Mouse (Mus musculus): ENCODE measurements around the gene Tnni1.

Gene Tnni1

DNA sequence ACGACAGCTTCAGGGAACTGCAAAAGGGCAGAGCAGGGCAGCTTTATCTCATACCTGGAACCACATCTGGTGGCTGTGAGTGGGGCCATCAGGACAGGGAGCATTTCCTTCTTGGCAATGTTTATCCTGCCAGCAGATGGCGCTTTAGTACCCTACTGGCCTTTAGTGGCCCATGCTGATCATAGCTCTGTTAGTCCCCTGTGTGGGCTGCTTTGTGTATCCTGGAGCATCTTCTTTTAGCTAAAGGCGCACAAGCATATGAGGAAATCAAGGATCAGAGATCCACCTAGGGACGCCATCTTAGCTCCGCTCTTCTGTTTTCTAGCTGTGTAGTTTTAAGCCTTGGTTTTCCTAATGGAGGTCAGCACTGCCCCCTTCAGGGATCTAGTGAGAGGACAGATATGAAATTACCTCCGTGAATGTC is 67.9 kb downstream of the Tnni1 start:
- DNase-seq = peak; percentile 38

DNA sequence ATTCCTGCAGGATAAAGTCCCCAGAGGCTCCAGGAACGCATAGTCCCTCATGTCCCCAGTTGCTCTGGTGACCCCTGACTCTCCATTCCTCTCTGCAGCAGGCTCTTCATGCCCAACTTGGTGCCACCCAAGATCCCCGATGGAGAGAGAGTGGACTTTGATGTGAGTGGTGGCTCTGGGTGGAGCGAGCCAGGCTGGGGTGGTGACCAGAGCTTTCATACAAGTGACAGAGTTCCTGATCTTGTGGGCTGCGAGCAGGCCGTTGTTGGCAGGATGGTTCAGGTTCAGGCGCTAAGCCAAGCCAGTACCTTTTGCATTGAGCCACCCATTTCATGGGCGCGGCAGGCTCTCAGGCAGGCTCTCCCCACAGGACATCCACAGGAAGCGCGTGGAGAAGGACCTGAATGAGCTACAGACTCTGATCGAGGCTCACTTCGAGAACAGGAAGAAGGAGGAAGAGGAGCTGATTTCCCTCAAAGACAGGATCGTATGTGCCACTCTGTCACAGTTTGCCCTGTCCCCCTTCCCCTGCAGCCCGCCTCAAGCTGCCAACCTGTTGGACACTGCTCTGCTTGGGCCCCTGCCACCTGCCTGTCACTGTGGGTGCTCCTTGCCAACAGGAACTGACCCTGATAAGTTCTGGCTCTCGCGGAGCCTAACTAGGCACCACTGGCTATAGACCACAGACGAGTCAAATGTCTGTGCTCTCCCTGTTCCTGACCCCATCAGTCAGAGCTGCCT is 68.5 kb downstream of the Tnni1 start:
- DNase-seq = no peak

DNA sequence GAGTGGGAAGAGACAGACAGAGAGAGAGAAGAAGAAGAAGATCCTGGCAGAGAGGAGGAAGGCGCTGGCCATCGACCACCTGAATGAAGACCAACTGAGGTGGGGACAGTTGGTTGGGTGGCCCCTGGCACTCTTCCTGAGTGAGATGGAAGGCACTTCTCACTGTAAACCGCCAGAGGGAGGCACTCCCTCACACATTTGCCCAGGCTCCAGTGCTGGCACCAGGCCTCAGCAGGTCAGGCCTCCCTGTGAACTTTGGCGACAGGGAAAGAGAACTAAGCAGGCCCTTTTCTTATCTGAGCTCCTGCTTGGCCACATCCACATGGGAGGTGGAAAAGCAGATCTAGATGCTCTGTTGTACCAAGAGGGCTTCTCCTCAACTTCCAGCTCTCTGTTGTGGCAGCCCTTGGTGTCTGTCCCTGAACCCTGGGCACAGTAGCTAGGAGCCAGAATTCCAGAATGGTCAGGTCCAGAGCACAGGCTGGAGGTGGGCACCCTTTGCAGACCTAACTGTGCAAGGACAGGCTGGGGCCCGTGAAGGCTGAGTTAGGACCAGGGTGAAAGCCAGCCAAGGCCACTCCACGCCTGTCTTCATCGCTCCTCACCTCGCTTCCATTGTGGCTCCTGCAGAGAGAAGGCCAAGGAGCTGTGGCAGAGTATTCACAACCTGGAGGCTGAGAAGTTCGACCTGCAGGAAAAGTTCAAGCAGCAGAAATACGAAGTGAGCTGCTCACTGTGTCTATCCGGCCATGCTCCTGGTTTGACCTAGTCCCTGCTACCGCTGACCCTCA is 71.7 kb downstream of the Tnni1 start:
- peak; percentile 10 for DNase-seq

DNA sequence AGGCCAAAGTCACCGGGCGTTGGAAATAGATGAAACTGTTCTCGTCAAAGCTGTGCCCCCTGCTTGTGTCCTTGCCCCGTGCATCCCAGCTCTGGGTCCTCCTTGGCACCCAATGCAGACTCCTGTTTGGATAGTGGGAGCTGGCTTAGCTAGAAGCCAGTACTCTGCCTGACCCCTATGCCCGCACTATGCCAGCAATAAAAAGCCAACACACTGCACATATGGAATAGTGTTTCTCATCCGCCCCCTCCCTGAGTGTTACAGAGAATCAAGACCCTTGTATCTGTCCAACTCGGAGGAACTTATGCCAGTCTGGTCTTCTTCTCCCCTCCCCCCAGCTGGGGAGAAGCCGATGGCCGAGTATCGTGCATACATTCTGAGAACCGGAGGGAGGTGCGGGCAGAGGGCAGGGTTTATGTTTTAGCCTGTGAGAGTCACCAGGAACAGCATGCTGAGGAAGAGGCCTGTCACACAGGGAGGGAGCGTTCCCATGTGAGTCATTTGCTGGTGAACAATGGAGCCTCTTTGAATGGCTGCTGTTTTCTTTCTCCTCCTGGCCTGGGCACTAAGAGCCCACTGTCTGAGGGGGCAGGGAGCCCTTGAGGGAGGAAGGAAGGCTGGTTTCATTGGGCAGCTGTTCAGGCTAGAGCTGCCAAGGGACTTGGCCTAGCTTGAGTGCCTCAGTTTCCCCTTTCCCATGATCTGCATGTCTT is 73.0 kb downstream of the Tnni1 start:
- DNase-seq = no peak

DNA sequence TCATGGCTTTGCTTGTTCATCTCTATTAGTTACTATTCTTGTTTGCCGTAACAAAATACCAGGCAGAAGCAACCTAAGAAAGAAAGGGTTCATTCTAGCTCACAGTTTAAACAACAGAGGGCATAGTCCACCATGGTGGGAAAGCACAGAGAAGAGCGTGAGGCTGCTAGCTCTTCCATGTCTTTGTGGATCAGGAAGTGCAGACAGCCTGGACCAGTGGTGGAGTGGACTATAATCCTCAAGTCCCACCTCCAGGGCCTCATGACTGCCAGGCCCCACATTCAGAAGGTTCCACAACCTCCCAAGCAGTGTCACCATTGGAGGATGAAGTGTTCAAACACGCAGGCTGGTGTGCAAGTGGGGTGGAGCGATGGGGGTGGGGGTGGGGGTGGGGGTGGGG is 74.0 kb downstream of the Tnni1 start:
- no peak for DNase-seq

DNA sequence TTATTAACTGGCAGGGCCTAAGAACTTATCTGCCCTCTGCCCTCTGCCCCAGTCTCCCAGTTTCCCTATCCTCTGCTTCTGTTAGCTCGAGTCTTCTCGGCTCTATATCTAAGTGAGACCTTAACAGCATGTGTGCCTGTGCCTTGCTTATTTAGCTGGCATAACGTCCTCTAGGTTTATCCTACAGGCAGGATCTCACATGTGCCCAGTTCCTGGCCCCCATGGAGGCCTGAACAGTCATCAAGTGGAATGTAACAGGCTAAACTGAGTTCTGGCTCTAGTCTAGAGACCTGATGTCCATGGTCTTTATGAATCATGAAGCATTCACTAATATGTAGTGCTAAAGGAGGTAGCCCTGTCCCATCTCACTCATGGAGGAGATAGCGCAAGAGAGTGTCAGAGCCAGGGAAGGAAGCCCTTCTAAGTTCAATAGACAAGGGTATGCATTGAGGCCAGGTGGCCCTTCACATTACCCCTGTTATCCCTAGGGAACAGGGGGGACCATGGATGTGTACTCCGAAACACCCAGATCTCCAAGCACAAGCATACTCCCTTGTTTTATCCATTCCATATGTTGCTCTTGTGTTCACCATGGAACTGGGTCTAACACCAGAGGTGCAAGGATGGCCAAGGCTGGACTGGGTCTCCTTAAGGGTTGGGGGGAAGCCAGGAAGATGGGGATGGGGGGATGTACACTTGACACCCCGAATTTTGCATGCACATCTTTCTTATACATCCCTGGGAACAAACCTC is 75.5 kb downstream of the Tnni1 start:
- DNase-seq = no peak

DNA sequence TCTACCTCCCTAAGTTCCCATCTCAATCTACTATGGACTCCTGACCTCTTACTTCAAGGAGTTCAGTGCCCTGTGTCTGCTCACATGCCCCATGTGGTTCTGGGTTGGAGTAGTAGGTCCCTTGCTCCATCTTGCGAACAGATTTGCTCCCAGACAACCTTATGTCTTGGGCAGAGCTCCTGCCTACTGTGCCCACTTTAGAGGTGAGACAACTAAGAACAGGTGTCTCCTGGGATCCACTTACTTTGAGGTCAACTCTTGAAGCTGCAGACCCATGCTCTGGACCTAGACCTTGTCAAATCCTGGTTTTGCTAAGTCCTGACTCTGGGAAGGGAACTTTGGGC is 76.1 kb downstream of the Tnni1 start:
- DNase-seq = no peak

DNA sequence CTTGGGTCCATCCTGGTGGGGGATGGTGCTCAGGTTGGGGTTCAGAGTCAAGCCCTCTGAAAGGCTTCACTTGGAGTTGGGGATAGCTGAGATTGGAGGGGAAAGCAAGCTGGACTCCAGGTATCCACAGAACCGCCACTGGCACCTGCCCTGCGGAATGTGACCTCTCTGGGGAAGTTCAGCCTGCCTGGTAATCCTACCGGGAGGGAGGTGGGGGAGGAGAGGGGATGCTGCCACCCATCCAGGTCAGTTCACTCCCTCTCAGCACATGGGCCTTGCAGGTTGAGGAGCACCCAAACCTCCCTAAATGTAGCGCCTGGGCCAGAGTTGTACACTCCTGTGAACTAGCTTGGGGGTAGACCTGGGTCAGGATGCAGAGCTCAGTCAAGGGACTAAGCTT is 76.8 kb downstream of the Tnni1 start:
- no peak for DNase-seq

DNA sequence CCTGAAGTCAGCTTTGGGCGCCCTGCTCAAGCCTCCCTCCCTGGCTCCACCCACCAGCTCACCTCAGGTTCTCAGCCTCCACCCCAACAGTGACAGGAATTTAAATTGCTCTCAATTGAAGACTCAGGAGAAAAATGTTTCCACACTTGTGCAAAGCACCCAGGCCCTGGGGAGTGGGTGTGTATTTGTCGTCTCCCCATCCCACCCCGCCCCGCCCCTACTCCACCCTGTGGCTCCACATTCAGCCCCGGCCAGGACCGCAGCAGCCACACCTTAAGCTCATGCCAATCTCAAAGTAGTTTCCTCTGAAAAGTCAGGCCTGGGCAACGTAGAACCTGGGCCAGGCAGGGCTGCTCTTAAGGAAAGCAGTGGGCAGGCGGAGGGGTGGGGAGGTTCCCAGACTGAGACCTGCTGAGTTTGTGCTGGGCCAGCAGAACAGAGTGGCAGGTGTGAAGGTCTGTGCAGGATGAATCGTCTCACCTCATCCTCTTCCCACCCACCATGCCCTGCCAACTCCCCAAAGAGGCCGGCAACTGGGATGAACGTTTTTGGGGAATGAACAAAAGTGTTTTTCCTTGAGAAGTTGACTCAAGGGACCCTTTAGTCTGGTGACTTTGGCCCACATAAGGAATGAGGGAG is 78.0 kb downstream of the Tnni1 start:
- no peak for DNase-seq

DNA sequence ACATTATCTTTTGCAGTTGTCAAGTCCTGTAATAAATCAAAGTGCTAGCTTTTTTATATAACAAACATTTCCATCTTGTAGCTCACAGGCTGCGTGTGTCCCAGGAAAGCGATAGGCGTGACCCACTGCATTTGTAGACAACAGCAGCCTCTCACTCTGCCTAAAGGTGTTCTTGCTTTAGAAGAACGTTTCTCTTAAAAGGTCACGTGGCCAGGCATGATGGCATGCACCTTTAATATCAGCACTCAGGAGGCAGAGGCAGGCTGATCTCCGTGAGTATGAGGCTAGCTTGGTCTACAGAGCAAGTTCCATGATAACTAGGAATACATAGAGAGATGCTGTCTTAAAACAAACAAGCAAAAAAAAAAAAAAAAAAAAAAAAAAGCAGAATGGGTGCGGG is 79.3 kb downstream of the Tnni1 start:
- no peak for DNase-seq

Data from thymus, postnatal 25 days (tissue).